Comparison of ENCODE assay signal across 22 mouse cellular contexts in the genomic region with DNA sequence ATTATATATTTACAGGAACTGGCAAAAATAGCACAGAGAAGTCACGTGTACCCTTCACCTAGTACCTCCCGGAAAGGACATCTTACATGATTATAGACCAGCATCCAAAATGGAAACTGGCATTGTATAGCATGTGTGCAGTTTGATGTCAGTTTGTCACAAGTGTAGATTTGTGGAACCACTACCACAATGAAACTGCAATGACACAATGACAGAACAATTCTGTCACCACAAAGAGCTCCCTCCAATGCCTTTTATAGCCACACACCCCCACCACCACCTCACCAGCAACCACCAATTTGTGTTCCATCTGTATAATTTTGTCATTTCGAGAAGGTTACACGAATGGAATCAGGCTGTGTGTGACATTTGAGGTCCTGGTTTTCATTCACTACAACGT.
A peak's percentile ranks its signal among the peaks of the same experiment; 100 is the strongest.
DNase-seq lines count a peak whose midpoint lies in the region; ATAC-seq lines count a peak whose summit lies in the region.
"Had no signal": no experiment of that assay in that cellular context is flagged by ENCODE, and none has a peak within 500 bp of the region (broad histone marks: within the 10 kb centered on the region; RNA-seq: fewer than 3 reads in every experiment).

No protein-coding gene starts in this region.

- WGBS in embryonic facial prominence, embryonic 15.5 days = 72% methylated on average over 5 of the region's 5 CpGs
- 84% methylated on average over 5 of the region's 5 CpGs for WGBS in embryonic facial prominence, embryonic 10.5 days
- WGBS in stomach, embryonic 16.5 days = 70% methylated on average over 5 of the region's 5 CpGs

- no peak overlapping the region for H3K27ac ChIP-seq in embryonic facial prominence, embryonic 15.5 days (replicated peaks)
- no peak overlapping the region for H3K27ac ChIP-seq in embryonic facial prominence, embryonic 10.5 days (replicated peaks)
- H3K27ac ChIP-seq in stomach, embryonic 16.5 days (ENCODE audit: low read length) = 0 out of 2 replicates have a peak overlapping the region, but pooled peaks have one; percentile 14
- H3K27ac ChIP-seq: embryonic facial prominence, embryonic 12.5 days; forebrain, embryonic 10.5 days; forebrain, embryonic 12.5 days had no signal

- DNase-seq in embryonic facial prominence, embryonic 10.5 days (ENCODE audit: low spot score) = no peak
- DNase-seq in A20 (ENCODE audit: low read depth, low spot score) = peak; percentile 17
- no peak for DNase-seq in spleen, postnatal 14 days (ENCODE audit: low spot score in 2 of 2)
- no peak for DNase-seq in cerebellum, adult 9-11 months
- DNase-seq: adrenal gland, adult 2 months; adrenal gland, postnatal 10 days; adrenal gland, postnatal 25 days; cerebellum, adult 11 months; cerebellum, adult 18-20 months; cerebellum, adult 8-10 months; cerebellum, postnatal 10 days; cerebellum, postnatal 25 days; embryo, embryonic 11 days had no signal

- no peak overlapping the region for H3K9ac ChIP-seq in embryonic facial prominence, embryonic 15.5 days
- H3K9ac ChIP-seq in stomach, embryonic 16.5 days (ENCODE audit: low read length) = no peak overlapping the region
- H3K9ac ChIP-seq: embryonic facial prominence, embryonic 12.5 days; forebrain, embryonic 12.5 days had no signal

- H3K4me2 ChIP-seq in embryonic facial prominence, embryonic 15.5 days (replicated peaks) = no peak overlapping the region
- H3K4me2 ChIP-seq in stomach, embryonic 16.5 days (ENCODE audit: low read depth, low read length) = no peak overlapping the region
- H3K4me2 ChIP-seq: embryonic facial prominence, embryonic 12.5 days; forebrain, embryonic 12.5 days had no signal

- peak; percentile 25; the same call in 1 of the 2 replicates for ATAC-seq in embryonic facial prominence, embryonic 15.5 days (ENCODE audit: insufficient number of reproducible peaks, low FRiP score, low TSS enrichment, low read depth)
- ATAC-seq in granulocyte monocyte progenitor cell, adult 5-6 weeks (replicated peaks; ENCODE audit: poor library complexity, severe bottlenecking) = peak; percentile 64
- no peak for ATAC-seq in stomach, embryonic 16.5 days (ENCODE audit: insufficient read depth, low FRiP score)
- ATAC-seq: forebrain, embryonic 14.5 days; forebrain, embryonic 16.5 days had no signal

- no peak overlapping the region for H3K4me3 ChIP-seq in embryonic facial prominence, embryonic 15.5 days (replicated peaks)
- H3K4me3 ChIP-seq in embryonic facial prominence, embryonic 10.5 days = no peak overlapping the region
- H3K4me3 ChIP-seq in stomach, embryonic 16.5 days (replicated peaks; ENCODE audit: low read length) = no peak overlapping the region
- H3K4me3 ChIP-seq: embryonic facial prominence, embryonic 12.5 days; erythroblast, embryonic 14.5 days; forebrain, embryonic 10.5 days; forebrain, embryonic 12.5 days had no signal

- H3K27me3 ChIP-seq in embryonic facial prominence, embryonic 15.5 days = no peaks in the 10 kb centered on the region
- H3K27me3 ChIP-seq in embryonic facial prominence, embryonic 10.5 days (replicated peaks; ENCODE audit: low read depth, poor library complexity, severe bottlenecking) = no peaks in the 10 kb centered on the region
- H3K27me3 ChIP-seq in stomach, embryonic 16.5 days (ENCODE audit: control insufficient read depth, insufficient read depth, low read length) = no peaks in the 10 kb centered on the region
- H3K27me3 ChIP-seq: embryonic facial prominence, embryonic 12.5 days; forebrain, embryonic 12.5 days had no signal

- H3K9me3 ChIP-seq in embryonic facial prominence, embryonic 15.5 days (replicated peaks) = no peaks in the 10 kb centered on the region
- H3K9me3 ChIP-seq in embryonic facial prominence, embryonic 10.5 days = no peaks in the 10 kb centered on the region
- no peaks in the 10 kb centered on the region for H3K9me3 ChIP-seq in stomach, embryonic 16.5 days (replicated peaks; ENCODE audit: control insufficient read depth, low read length)
- H3K9me3 ChIP-seq: embryonic facial prominence, embryonic 12.5 days; forebrain, embryonic 10.5 days; forebrain, embryonic 12.5 days had no signal

- H3K4me1 ChIP-seq in embryonic facial prominence, embryonic 15.5 days = peaks cover 20% of the 10 kb centered on the region
- peaks cover 18% of the 10 kb centered on the region for H3K4me1 ChIP-seq in embryonic facial prominence, embryonic 10.5 days
- H3K4me1 ChIP-seq in stomach, embryonic 16.5 days (ENCODE audit: control insufficient read depth, insufficient read depth, low read length) = peaks cover 20% of the 10 kb centered on the region
- H3K4me1 ChIP-seq: embryonic facial prominence, embryonic 12.5 days had no signal

- H3K36me3 ChIP-seq in embryonic facial prominence, embryonic 15.5 days = no peaks in the 10 kb centered on the region
- H3K36me3 ChIP-seq in embryonic facial prominence, embryonic 10.5 days (replicated peaks) = peaks cover 4% of the 10 kb centered on the region
- H3K36me3 ChIP-seq in stomach, embryonic 16.5 days (ENCODE audit: control insufficient read depth, insufficient read depth, low read length) = no peaks in the 10 kb centered on the region
